Mouse (Mus musculus) layer of hippocampus, adult 11-12 months (tissue): ENCODE results near the gene Spsb2.

Source experiments
- DNase-seq: peaks from one replicate; pipeline ENCODE4 v3.0.0; 2022; ENCODE audit warnings: low spot score

Spsb2 gene

DNA sequence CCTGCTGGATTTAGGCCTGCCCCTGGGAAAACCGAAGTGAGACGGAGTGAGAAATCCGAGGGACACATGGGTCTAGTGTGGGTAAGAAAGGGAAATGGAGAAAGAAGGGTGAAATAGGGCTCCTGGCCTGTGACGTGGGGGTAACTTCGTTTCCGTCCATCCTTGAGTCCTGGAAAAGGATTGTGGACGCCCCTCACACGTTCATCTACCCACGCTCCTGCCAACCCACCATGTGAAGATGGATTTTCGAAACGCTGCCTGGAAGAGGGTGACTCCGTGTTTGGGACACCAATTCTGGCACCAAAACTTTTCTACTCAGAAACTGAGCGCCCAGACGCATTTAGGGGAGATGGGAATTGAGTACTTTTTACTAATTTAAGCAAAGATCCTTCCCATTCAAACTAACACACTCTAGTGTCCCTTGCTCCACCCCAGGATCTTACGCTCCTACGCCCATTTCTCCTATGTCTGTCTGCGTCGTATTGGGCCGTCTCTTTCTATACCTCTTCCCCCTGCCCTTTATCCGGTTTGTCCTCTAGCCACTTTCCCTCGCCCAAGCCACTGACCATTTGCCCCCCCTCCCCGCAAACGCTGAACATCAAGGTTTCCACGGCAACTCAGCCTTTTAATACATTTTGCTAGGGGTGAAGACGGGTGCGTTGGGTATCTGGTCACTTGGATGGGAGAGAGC lies 49.5 kb downstream of the Spsb2 start:
- no peak for DNase-seq

DNA sequence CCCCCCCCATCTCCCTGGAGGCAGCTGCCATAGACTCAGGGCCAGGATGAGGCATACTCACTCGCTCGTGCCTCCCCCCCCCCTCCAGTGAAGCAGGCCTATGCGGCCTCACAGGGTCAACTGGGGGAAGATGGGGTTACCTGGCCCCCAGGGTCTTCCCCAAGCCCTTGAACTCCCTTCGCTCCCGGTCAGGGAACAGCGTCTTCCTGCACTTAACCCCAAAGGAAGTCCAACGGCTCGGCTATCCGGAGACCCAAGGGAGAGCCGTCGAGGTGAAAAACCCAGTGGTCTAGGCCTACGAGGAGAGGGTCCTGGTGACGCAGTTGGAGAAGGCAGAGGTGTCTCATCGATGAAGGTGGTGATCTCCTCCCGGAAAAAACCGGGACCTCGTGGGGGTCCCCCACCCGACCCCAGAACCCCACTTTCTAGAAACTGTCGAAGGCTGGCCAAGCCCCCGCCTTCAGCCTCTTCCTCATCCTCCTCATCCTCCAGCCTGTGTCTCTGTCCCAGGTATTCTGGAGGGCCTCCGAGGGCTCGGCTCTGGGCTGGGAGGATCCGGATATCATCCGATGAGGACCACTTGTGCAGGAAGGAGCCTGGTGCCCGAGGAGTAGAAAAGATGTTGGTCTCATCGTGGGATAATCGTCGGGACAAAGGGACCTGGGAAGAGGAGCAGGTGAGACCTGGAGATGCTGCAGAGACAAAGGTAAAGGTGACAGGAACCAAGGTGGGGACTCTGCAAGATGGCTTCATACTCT lies 50.3 kb downstream of the Spsb2 start:
- DNase-seq, result no peak

- peak; percentile 89 for DNase-seq
These were observed 51.3 kb downstream of the Spsb2 start for GRCm38 (mm10) chr6:124859725-124860124.
